Mouse (Mus musculus) embryonic facial prominence, embryonic 14.5 days (tissue): ENCODE data around the gene Mgrn1. TPM values are rescaled to one million over a fixed set of nuclear protein-coding genes. Genes with fewer than 3 reads are reported as not detected.
A peak's percentile ranks its signal among the peaks of the same experiment; 100 is the strongest.

Source experiments
- ATAC-seq: fragments of 200-750 bp; cut with Nextera tagmentation; 2 replicates; pipeline ENCODE4 v1.8.0; 2017; ENCODE audit warnings: low read depth, moderate number of reproducible peaks, moderate TSS enrichment
- DNase-seq: peaks from one replicate; pipeline ENCODE4 v3.0.0-alpha.2; 2015; ENCODE audit warnings: low spot score
- H3K27ac ChIP-seq: fragments of 300-500 bp; sonication (generic); replicated peaks from 2 replicates; pipeline ENCODE4 v1.5.1; 2014; ENCODE audit warnings: low read depth, mild to moderate bottlenecking, low read length, moderate library complexity
- H3K27me3 ChIP-seq: fragments of 300-500 bp; sonication (generic); replicated peaks from 2 replicates; pipeline ENCODE4 v1.6.1; 2014; ENCODE audit warnings: low read length; ENCODE audit not compliant: control insufficient read depth, insufficient read depth
- H3K36me3 ChIP-seq: fragments of 300-500 bp; sonication (generic); 2 replicates; pipeline ENCODE4 v1.6.1; 2014; ENCODE audit warnings: low read length, mixed read lengths; ENCODE audit not compliant: control insufficient read depth, insufficient read depth
- H3K4me1 ChIP-seq: fragments of 300-500 bp; sonication (generic); 2 replicates; pipeline ENCODE4 v1.6.1; 2014; ENCODE audit warnings: antibody characterized with exemption, low read length; ENCODE audit not compliant: control insufficient read depth, insufficient read depth
- H3K4me2 ChIP-seq: fragments of 300-500 bp; sonication (generic); 2 replicates; pipeline ENCODE4 v1.6.1; 2014; ENCODE audit warnings: low read depth, mild to moderate bottlenecking, low read length, moderate library complexity, mixed read lengths
- H3K4me3 ChIP-seq: fragments of 300-500 bp; sonication (generic); 2 replicates; pipeline ENCODE4 v1.5.1; 2014; ENCODE audit warnings: low read depth, mild to moderate bottlenecking, low read length
- H3K9ac ChIP-seq: fragments of 300-500 bp; sonication (generic); 2 replicates; pipeline ENCODE4 v1.6.1; 2014; ENCODE audit warnings: low read depth, mild to moderate bottlenecking, low read length, moderate library complexity, mixed read lengths
- H3K9me3 ChIP-seq: fragments of 300-500 bp; sonication (generic); 2 replicates; pipeline ENCODE4 v1.6.1; 2016; ENCODE audit warnings: low read length; ENCODE audit not compliant: control insufficient read depth
- WGBS: fragments of 180-500 bp; shearing (Covaris S2); extraction: QIAGEN DNeasy Blood & Tissue Kit; methylation state at CpG from one replicate; pipeline ENCODE4 v1.1.7; 2014; 5-methylcytosine and 5-hydroxymethylcytosine counted together
- polyA plus RNA-seq: library from polyadenylated mRNA; unstranded; fragments of >200 nt; fragmentation: Nextera tagmentation; extraction: Ambion mirVana; gene quantifications from 2 replicates; pipeline ENCODE4 v1.2.1, GENCODE M21; 2014

Mgrn1 gene
- polyA plus RNA-seq, 1 experiment from 2014 or later: 76.2 TPM

DNA sequence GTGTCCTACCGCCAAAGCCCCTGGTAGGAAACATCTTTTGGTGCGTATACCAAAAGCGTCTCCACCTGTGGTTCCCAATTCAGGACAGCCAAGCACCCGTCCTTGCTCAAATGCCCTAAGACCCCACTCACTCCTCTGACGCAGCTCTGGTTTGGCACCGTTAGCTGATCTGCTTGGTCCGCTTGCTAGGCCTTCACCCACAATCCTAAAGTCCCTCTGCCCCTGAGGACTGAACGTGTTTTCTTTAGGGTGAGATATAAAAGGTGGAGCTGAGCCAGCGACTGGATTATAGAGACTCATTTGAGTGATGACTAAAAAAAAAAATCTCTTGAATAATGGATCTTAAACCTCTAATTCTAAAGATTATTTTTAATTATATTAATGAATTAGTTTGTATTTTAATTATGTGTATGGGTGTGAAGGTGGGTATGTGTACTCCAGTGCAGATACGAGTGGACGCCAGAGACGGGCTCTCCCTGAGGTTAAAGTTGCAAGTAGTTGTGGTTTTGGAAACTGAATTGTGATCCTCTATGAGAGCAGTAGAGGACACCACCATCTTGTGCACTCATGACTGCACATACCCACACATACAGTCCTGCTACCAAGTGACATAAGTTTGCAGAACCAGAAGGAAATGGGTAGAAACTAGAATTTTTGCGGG is 78.8 kb downstream of the Mgrn1 start:
- Histone ChIP-seq H3K27ac (peak overlapping the region; percentile 79), H3K4me3 (peak overlapping the region; percentile 93), H3K4me2 (peak overlapping the region; percentile 73), H3K9me3 (no peaks in the 10 kb centered on the region), H3K9ac (peak overlapping the region; percentile 88), H3K27me3 (no peaks in the 10 kb centered on the region), H3K36me3 (no peaks in the 10 kb centered on the region), H3K4me1 (peaks cover 4% of the 10 kb centered on the region)
- 23% methylated on average over 13 of the region's 13 CpGs for whole genome bisulfite sequencing
- DNase-seq (peak; percentile 10), ATAC-seq (no peak)

DNA sequence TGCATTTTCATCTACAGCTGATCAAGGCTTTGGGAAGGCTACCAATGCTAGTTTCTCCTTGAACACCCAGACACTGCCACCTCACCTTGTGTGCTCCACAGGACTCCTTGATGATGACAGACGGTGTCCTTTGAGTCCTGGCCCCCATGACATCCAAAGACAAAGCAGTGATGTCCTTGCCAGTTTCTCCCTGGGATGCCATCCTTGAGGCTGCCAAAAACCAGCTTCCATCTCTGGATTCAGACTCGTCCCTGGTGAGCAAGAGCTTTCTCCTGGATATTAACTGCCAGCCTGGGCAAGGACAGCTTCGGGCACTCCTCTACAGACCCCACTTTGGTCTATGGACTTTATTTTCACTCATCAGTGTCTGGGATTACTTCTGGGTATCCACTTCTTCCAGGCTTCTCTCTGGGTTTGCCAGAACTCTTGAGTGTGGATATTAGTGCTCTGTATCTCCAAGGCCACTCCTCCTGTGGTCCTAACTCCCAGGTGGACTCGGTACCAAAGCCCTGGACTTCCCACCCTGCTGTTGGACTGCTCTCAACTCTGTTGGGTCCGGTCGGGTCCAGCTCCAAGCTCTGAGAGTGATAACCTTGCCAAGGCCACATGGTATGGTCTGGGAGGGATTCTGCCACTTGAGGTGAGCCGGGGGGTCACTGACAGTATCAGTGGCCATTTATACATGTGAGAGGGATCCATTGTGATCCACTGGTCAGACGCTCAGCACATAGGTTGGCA is 79.5 kb downstream of the Mgrn1 start:
- H3K36me3 ChIP-seq: no peaks in the 10 kb centered on the region
- no peak overlapping the region for H3K9ac ChIP-seq
- DNase-seq: no peak
- no peaks in the 10 kb centered on the region for H3K9me3 ChIP-seq
- ATAC-seq: no peak
- H3K4me1 ChIP-seq: peaks cover 4% of the 10 kb centered on the region
- H3K4me2 ChIP-seq: peak overlapping the region; percentile 73; the same call in 1 of the 2 replicates
- no peak overlapping the region for H3K4me3 ChIP-seq
- WGBS: 88% methylated on average over 8 of the region's 8 CpGs
- H3K27me3 ChIP-seq: no peaks in the 10 kb centered on the region
- no peak overlapping the region for H3K27ac ChIP-seq

DNA sequence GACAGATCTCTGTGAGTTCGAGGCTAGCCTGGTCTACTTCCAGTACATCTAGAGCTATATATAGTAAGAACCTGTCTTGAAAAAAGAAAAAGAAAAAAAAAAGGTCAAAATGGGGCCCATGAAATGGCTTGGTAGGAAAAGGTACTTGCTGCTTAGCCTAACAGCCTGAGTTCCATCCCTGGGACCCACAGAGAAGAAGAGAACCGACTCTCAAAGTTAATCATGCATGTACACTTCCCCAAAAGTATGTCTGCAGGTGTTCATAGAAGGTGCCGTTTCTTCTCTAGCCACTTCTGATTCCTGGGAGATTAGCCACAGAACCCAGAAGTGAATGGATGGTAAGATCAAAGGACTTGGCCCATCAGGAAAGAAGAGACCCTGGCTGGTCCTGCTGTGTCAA is 82.4 kb downstream of the Mgrn1 start:
- no peak overlapping the region for H3K9ac ChIP-seq
- 77% methylated on average over 3 of the region's 3 CpGs for WGBS
- ATAC-seq: no peak

DNA sequence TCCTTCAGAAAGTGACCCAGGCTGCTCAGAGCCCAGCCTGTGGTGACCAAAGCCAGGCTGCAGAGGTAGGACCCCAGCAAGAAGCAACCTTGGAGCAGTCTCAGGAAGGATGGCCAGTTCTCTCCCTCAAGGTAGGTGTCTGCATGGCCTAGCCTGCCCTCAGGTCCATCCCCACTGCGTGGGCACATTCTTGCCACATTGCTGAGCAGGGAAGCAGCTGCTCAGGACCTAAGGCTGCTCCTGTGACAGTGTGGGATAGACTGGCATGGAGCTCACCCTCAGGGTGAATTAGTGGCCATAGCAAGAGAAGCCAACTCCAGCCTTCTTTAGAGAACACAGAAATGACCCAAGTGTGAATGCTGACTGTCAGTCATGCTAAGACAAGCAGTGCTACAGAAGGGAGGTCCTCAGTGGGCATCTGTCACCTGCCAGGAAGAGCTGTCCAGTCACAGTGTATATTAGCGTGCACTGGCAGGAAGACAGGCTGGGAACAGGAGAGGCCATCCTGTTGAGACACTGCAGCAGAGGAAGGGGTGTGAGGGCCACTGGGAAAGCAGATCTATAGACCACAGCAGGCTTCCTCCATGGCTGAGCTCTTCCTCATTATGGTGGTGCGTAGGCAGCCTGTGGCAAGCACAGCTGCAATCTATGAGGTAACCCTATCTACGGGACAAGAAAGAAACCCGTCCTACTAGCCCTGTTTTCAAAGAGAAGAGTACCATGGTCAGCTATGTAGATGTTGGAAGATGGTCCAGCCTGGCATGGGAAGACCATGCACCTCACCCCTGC is 83.2 kb downstream of the Mgrn1 start:
- Histone ChIP-seq H3K4me2 (no peak overlapping the region), H3K4me3 (no peak overlapping the region), H3K27me3 (no peaks in the 10 kb centered on the region), H3K27ac (no peak overlapping the region), H3K9me3 (no peaks in the 10 kb centered on the region), H3K4me1 (no peaks in the 10 kb centered on the region), H3K36me3 (no peaks in the 10 kb centered on the region), H3K9ac (no peak overlapping the region)
- 82% methylated on average over 5 of the region's 5 CpGs for WGBS
- no peak for DNase-seq
- ATAC-seq: no peak

More for the DNA sequence above, 82.4 kb downstream of the Mgrn1 start:
- H3K4me2 ChIP-seq: no peak overlapping the region
- no peak overlapping the region for H3K4me3 ChIP-seq
- no peak for DNase-seq
- H3K27me3 ChIP-seq: no peaks in the 10 kb centered on the region
- no peak overlapping the region for H3K27ac ChIP-seq
- H3K4me1 ChIP-seq: peaks cover under 1% of the 10 kb centered on the region
- no peaks in the 10 kb centered on the region for H3K36me3 ChIP-seq
- H3K9me3 ChIP-seq: no peaks in the 10 kb centered on the region

- H3K27ac ChIP-seq: no peak overlapping the region
- H3K27me3 ChIP-seq: no peaks in the 10 kb centered on the region
- no peak overlapping the region for H3K4me3 ChIP-seq
- DNase-seq (peak; percentile 7), ATAC-seq (no peak)
- H3K4me1 ChIP-seq: no peaks in the 10 kb centered on the region
- H3K9ac ChIP-seq: no peak overlapping the region
- 81% methylated on average over 4 of the region's 4 CpGs for WGBS
- H3K36me3 ChIP-seq: no peaks in the 10 kb centered on the region
- H3K4me2 ChIP-seq: no peak overlapping the region
- H3K9me3 ChIP-seq: no peaks in the 10 kb centered on the region
Measured at GRCm38 (mm10) chr16:4971626-4972025, 85.6 kb downstream of the Mgrn1 start.

- Histone ChIP-seq H3K4me2 (no peak overlapping the region), H3K4me3 (no peak overlapping the region), H3K4me1 (no peaks in the 10 kb centered on the region), H3K9me3 (no peaks in the 10 kb centered on the region), H3K27ac (no peak overlapping the region), H3K27me3 (no peaks in the 10 kb centered on the region), H3K36me3 (no peaks in the 10 kb centered on the region), H3K9ac (no peak overlapping the region)
- DNase-seq (no peak), ATAC-seq (no peak)
- 88% methylated on average over 5 of the region's 5 CpGs for WGBS
Measured at GRCm38 (mm10) chr16:4974521-4974920, 88.5 kb downstream of the Mgrn1 start.

DNA sequence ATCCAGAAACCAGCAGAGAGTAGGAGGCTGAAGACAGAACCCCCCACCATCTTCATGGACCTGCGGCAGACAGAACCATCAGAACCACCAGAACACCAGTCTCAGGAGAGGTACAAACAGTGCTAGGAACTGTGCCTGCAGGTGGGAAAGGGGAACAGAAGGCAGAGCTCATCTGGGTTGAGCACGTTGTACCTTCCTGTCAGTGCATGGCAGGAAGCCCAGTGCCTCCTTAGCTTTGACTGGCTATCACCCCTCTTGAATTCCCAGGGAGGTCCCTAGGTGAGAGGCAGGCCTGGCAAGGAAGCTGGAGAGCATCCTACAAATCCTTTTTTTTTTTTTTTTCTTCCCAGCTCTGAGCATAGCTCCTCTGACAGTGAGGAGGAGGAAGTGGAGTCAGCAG is 90.1 kb downstream of the Mgrn1 start:
- no peak for ATAC-seq
- H3K9me3 ChIP-seq: no peaks in the 10 kb centered on the region
- no peak overlapping the region for H3K4me2 ChIP-seq
- H3K9ac ChIP-seq: no peak overlapping the region
- DNase-seq: no peak
- no peak overlapping the region for H3K4me3 ChIP-seq
- H3K27me3 ChIP-seq: no peaks in the 10 kb centered on the region
- no peaks in the 10 kb centered on the region for H3K36me3 ChIP-seq
- H3K4me1 ChIP-seq: no peaks in the 10 kb centered on the region
- H3K27ac ChIP-seq: no peak overlapping the region
- 71% methylated on average over 2 of the region's 2 CpGs for WGBS

- Histone ChIP-seq H3K4me1 (no peaks in the 10 kb centered on the region), H3K4me2 (no peak overlapping the region), H3K9me3 (no peaks in the 10 kb centered on the region), H3K27ac (no peak overlapping the region), H3K36me3 (no peaks in the 10 kb centered on the region), H3K27me3 (no peaks in the 10 kb centered on the region), H3K9ac (no peak overlapping the region), H3K4me3 (no peak overlapping the region)
- WGBS: 48% methylated on average over 5 of the region's 5 CpGs
- ATAC-seq (no peak), DNase-seq (no peak)
Measured at GRCm38 (mm10) chr16:4978275-4979051, 92.4 kb downstream of the Mgrn1 start.
